Mouse (Mus musculus) kidney, adult 9 months (tissue): Measurements from ENCODE around the gene Clpx.
"Not testable (repeated sequence)": the region's sequence is repeated elsewhere in the genome, so short reads cannot be mapped to it uniquely, and the experiment has no call there.

ENCODE experiments used
- DNase-seq: peaks from one replicate; pipeline ENCODE4 v3.0.0; 2022

The Clpx gene

GRCm38 (mm10) chr9:65293973-65294715 is at the start of gene Clpx:
Clpx (plus strand) TSS chr9:65294260.
- peak; percentile 98 for DNase-seq

GRCm38 (mm10) chr9:65247502-65248376 is 46.3 kb upstream of the Clpx start:
- no peak for DNase-seq

- no peak for DNase-seq
Measured at GRCm38 (mm10) chr9:65248377-65248690, 45.7 kb upstream of the Clpx start.

- DNase-seq, result no peak
Measured at GRCm38 (mm10) chr9:65252026-65252425, 42.0 kb upstream of the Clpx start.

GRCm38 (mm10) chr9:65255906-65256600 is 38.0 kb upstream of the Clpx start:
- no peak for DNase-seq

- no peak for DNase-seq
Measured at GRCm38 (mm10) chr9:65257218-65257910, 36.7 kb upstream of the Clpx start.

- DNase-seq, result no peak
Measured at GRCm38 (mm10) chr9:65259366-65259765, 34.7 kb upstream of the Clpx start.

- DNase-seq, result no peak
Measured at GRCm38 (mm10) chr9:65261591-65262230, 32.3 kb upstream of the Clpx start.

GRCm38 (mm10) chr9:65262641-65263120 is 31.4 kb upstream of the Clpx start:
- DNase-seq, result no peak

GRCm38 (mm10) chr9:65264959-65265358 is 29.1 kb upstream of the Clpx start, which contains the start of gene Cilp:
Cilp (plus strand) TSS chr9:65265180.
- no peak for DNase-seq

GRCm38 (mm10) chr9:65267742-65268515 is 26.1 kb upstream of the Clpx start:
- DNase-seq, result peak; percentile 62

- DNase-seq, result peak; percentile 79
Measured at GRCm38 (mm10) chr9:65273048-65273809, 20.8 kb upstream of the Clpx start.

- no peak for DNase-seq
Measured at GRCm38 (mm10) chr9:65273873-65274272, 20.2 kb upstream of the Clpx start.

GRCm38 (mm10) chr9:65274851-65275250 is 19.2 kb upstream of the Clpx start:
- not testable (repeated sequence) for DNase-seq

GRCm38 (mm10) chr9:65275810-65276530 is 18.1 kb upstream of the Clpx start:
- DNase-seq, result no peak

GRCm38 (mm10) chr9:65281536-65282151 is 12.4 kb upstream of the Clpx start:
- DNase-seq, result no peak

- DNase-seq, result peak; percentile 73
Measured at GRCm38 (mm10) chr9:65283301-65283700, 10.8 kb upstream of the Clpx start.

- not testable (repeated sequence) for DNase-seq
Measured at GRCm38 (mm10) chr9:65288252-65288651, 5.8 kb upstream of the Clpx start.

- peak; percentile 93 for DNase-seq
Measured at GRCm38 (mm10) chr9:65289988-65290387, 4.1 kb upstream of the Clpx start.
